Mouse (Mus musculus) gonadal fat pad, adult 2 months (tissue): ENCODE measurements around the gene Timm29. TPM values are rescaled to one million over a fixed set of nuclear protein-coding genes. Genes with fewer than 3 reads are reported as not detected.

ENCODE experiments used
- DNase-seq: peaks from one replicate; pipeline ENCODE4 v3.0.0-alpha.2; 2012; ENCODE audit warnings: low read depth
- polyA plus RNA-seq: library from polyadenylated mRNA; depleted of rRNA; stranded (reverse); fragments of >200 nt; gene quantifications from 2 replicates; pipeline ENCODE4 v1.2.3, GENCODE M21; 2012; rRNA removed

Gene Timm29
- polyA plus RNA-seq = 28.3 and 35.8 TPM in 2 replicates

DNA sequence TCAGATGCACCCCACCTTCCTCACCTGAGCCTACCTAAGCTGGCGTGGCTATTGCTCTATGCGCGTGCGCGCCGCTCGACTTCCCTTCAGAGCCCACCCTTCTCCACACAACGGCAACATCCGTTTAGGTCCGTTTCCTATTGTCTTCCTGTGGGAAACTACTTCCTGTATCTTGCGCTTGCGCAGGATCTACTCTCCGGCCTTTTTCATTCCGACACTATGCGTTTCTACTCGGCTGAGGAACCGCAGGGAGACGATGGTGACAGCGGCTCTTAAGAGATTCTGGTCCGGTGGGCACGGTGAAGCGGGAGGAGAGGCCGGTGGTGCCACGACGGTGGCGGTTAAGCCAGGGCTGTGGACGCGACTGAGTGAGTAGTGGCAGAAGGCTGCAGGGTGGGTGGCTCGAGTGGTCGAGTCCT lies at the start of gene Timm29, which contains the start of gene Yipf2:
TSS of gene Timm29 (plus strand) at position 20 of the 419 bp plus-strand sequence.
TSS of gene Yipf2 (minus strand) at position 126 of the 419 bp plus-strand sequence.
- DNase-seq = peak; percentile 87

DNA sequence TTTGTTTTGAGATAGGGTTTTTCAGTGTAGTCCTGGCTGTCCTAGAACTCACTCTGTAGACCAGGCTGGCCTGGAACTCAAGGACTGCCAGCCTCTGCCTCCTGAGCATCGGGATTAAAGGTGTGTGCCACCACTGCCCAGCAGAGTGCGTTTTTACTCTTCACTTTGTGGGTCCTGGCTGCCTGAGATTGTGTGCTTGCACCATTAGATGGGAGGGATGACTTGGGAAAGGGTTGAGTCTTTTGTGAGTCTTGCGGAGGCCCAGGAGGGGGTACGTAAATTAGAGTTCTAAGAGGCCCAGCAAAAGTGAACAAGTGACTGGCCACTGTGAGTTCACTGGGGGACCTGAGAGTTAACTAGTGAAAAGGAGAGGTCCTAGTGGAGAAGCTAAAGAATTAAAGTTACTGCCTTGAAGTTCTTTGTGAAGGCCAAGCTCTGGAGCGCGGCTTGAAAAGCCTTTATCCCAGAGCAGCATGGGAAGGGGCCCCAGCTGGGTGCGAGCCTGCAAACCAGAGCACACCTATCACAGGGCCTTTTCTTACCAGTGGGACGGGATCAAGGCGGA lies 47.1 kb upstream of the Timm29 start:
- DNase-seq = no peak

DNA sequence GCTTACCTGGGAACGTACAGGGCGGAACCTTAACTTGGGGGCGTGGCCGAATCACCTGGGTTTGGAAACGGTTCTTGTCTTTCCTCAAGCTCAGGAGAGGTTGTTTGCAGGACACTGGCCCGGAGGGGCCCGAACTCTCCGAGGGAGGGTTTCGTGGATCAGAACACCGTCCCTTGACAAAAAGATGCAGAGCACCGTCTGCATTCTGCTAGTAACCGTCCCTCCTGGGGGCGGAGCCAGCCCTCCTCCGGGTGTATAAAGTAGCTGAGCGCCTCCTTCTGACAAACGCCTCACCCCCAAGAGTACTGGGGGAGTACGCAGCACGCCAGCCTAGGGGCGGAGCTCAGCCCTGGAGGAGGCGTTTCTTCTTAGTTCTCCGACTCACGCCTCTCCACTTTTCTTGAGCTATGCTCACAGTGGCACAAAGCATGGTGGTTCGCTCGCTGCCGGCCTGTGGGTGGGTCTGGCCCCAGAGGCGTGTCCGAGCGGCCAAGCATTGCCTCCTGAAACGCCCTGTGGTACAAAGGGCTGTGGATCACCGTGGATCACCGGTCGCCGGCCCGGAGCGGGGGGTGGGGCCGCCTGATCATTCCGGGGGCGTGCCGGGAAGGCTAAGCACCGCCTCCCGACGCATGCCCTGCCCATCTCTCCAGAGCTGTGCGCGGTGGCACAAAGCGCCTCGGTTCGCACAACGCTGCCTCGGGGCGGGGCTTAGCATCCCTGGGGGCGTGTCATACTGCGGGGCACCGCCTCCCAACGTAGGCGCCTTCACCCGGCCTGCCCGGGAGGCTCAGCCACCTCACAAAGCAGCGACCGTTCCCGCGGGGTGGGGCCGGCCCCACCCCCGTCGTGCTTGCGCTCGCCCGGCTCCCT lies 46.4 kb upstream of the Timm29 start:
- peak; percentile 77 for DNase-seq

DNA sequence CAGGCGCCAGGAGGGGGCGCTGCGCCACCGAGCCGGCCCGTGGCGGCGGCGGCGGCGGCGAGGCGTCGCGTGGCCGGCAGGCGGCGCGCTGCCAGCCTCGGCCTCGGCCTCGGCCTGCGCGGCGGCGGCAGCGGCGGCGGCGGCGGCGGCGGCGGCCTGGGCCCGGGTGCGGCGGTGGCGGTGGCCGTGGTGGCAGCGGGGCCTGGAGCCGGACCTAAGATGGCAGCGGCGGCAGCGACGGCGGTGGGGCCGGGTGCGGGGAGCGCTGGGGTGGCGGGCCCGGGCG lies 45.8 kb upstream of the Timm29 start, which contains the start of gene Carm1:
TSS of gene Carm1 (plus strand) at position 106 of the 286 bp plus-strand sequence.
- DNase-seq = no peak

DNA sequence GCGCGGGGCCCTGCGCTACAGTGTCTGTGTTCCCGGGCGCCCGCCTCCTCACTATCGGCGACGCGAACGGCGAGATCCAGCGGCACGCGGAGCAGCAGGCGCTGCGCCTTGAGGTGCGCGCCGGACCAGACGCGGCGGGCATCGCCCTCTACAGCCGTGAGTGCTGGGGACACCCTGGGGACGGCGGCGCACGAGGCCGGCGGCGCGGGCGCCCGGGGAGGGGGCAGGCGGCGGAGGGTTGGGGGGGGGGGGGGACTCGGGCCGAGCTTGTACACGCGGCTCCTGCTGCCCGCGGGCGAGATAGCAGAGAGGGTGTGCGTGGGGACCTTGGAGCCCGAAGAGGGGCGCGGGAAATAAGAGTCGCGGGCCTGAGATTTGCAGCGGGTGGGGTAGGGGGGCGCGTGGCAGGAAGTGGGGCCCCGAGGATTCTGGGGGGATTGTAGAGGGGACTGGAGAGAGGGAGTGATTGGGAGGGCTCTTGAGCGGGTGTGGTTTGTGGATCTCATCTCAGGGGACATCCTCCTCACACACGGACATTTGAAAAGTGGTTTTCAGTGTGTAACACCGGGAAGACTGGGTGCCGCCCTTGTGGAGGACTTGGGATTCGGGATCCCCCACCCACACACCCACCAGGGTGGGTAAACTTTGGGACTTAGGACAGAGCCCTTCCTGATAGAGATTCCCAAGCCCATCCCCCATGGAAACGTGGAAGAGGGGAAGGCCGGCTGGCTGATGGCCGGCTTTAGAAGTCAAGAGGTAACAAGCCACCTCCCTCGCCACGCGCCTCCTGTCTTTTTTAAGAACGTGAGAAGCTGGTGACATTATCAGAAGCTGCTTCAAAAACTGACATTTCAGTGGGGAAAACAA lies 45.2 kb upstream of the Timm29 start:
- DNase-seq = no peak

DNA sequence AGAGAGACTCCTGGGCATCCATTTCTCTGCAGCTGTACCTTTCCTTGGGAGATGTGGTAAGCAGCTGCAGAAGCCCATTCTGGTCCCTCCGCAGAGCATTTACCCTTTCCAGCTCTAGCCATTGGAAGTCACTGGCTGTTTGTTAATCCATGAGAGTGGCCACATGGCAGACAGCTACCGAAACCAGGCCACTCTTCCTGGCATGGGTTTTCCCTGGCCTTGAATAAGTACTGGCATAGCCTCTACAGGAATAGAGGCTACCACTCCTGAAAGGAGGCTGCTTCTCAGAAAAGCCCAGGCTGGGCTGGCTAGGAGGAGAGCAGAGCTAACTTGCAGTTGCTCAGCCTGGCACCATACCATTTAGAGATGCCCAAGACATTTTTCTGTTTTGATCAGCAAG lies 41.5 kb upstream of the Timm29 start:
- no peak for DNase-seq

DNA sequence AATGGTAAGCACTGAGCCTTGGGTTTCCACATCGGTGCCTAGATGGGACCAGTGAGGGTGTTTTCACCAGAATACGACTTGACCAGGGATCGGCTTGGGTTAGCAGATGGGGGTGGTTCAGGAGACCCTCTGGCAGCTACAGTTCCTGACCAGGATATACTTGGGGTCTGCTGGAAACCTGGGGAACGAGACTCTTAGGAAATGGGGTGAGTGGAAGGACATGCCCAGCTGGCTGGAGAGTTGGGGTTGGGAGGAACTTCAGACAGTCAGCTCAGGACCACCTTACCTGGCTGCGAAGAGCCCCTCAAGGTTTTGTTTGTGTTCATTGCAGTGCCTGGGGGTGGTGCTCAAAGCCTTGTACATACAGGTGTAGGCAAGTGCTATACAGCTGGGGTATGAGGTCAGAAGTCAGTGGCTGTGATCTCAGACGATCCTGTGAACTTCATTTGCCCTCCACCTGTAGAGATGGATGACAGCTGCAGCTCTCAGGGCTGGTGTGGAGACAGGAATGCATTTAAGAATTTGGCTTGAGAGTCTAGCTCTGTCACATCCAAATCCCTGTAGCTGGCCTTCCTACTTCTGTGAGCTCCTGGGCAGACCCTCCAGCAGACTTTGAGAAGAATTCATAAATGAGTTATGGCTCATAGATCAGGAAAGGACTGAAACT lies 38.8 kb upstream of the Timm29 start:
- no peak for DNase-seq

DNA sequence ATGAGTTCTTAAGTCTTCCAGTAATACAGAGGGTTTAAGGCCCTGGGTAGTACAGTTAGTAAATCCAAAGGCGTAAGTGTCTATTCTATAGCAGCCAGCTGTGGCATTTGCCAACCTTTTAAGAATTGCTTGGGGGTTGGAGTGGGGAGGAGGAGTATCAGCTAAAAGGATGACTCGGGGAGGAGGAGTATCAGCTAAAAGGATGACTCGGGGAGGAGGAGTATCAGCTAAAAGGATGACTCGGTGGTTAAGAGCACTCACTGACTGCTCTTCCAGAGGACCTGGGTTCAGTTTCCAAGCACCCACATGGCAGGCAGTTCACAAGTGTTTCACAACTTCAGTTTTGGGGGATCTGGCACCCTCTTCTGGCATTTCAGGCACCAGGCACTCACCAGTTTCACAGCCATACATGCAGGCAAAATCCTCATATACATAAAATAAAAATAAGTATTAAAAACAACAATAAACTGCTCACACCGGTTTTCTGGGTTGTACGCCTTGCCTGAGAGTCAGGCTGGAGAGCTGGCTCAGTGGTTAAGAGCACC lies 37.3 kb upstream of the Timm29 start:
- DNase-seq = no peak

DNA sequence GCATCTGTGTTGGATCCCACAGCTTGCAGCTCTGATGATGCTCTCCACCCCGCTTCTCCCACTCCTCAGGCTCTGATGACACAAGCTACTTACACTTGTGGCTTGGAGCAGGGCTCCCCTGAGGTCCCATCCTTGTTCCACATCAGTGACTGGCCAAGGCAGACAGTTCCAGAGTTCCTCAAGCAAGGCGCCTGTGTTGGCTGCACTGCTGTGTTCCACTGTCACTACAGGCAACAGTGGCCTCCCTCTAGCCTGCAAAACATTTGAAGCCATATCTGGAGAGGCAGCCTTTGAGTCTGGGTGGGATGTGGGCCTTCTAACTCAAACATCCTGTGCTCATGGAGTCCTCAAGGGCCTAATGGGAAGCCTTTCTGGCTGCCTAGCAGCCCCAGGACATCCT lies 35.5 kb upstream of the Timm29 start:
- no peak for DNase-seq

DNA sequence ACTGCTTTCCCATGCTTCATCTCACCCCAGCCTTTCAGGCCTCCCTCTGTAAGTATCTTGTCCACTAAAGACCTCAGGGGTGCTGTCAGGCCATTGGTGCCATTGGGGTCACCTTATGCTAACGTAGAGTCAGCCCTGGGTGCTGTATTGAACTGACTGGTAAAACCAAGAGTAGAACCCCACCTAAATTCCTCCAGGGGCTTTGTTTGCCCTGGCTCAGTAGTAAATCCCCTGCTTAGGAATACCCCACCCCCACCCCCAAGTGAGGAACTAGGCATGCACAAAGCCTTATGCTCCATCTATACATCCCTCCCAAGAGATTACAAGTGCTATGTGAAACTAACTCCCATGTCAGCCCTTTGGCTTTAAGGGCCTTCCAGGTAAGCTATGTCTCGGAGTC lies 35.0 kb upstream of the Timm29 start:
- DNase-seq = no peak

DNA sequence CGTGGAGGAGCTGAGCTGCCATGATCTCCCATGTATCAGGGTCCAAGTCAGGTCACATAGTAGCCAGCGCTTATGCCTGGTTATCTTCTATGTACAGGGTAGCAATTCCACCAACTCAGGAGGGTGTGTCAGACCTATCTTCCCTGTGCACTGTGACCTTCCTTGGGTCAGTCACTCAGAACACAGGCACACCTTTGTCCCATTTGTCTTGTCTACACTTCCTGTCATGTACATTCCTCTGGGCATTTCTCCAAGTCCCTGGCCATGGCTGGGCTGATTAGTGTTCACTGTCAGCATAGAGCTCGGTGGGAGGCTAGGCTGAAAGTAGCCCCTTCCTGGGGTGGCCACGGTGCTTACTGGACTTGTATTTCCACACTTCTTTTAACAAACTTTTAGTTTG lies 34.2 kb upstream of the Timm29 start:
- DNase-seq = no peak

DNA sequence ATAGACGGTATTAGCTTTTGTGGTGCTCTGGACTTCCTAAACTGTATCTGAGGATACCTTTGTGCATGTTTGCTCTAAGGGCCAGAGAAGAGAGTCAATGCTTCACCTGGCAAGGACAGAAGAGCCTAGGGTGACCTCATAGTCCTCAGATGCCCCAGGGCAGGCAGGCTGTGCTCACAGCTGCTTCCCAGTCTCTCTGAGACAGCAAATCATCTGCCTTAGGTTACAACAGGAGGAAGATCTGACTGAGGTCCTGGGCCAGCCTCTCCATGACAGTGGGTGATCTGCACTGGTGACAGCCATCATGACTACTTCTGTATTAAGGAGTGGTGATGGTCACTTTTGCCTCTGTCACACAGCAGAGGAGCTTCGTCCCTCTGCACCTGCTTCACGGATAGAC lies 33.4 kb upstream of the Timm29 start:
- DNase-seq = no peak

DNA sequence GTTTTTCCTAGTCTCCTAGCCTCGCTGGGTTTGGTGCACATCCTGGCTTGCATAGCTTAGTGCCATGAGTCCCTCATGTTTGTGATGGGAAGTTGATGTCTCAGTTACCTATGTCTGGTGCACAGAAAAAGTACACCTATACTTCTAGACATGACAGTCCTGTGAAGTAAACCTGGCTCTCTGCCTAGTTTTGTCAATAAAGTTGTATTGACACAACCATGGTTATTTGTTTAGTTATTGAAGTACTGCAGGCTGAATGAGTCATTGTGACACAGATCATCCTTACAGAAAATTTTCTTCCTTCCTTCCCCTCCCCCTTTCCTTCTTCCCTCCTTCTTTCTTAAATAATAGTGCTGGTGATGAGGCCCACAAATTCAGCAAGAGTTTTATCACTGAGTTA lies 28.1 kb upstream of the Timm29 start:
- DNase-seq = no peak

DNA sequence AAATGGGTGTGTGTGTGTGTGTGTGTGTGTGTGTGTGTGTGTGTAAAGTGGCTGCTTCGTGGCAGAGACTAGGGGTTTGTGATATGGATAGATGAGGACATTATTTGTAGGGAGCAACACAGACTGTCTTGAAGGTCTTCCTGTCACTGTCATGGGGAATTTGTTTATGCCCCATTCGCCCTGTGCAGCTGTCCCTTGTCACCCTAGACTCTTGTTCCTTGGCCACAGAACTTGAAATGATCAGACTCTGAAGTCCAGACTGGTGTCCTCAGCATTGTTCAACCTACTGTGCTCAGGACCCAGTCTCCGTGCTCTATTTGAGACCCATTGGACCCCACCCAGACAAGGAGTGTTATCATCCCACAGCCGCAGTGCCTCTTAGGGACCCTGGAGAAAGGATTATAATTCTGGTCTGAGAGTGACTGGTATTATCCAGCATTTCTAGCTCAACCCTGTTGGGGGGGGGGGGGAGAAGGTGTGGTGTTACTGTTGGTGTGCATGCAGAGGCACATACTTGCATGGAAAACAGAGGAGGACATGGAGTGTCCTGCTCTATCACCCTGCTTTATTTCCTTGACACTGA lies 27.4 kb upstream of the Timm29 start:
- DNase-seq = no peak

DNA sequence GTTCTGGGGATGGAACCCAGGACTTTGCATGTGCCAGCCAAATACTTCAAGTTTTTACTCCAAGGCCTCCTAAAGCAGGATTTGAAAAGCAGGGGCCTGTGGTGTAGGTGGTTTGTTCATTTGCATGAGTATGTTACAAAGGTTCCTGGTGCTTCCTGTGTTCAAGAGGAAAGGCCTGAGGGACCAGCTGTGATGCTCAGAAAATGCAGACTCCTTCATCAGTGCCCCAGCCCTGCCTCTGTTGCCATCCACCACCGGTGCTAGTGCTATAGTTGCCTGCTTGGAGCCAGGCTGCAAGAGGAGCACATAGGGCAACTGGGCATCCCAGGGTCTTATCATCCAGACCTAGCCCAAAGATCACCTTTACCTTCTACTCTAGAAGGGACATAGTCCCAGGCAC lies 26.0 kb upstream of the Timm29 start:
- DNase-seq = no peak

DNA sequence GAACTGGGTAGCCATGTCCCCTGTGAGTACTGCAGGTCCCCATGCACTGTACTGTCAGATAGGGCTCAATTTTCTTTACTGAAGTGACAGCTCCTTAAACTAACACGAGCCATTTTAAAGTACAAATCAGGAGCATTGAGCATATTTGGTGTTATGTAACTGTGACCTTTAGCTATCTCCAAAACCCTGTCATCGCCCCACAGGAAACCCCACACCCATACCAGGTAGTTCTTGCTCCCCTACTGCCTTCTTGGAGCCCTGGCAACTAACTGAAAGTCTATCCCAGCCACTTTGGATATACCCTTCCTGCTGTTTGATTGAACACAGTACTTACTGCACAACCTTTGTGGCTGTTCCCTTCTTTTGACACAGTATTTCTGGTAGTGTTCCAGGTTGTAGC lies 25.5 kb upstream of the Timm29 start:
- no peak for DNase-seq

DNA sequence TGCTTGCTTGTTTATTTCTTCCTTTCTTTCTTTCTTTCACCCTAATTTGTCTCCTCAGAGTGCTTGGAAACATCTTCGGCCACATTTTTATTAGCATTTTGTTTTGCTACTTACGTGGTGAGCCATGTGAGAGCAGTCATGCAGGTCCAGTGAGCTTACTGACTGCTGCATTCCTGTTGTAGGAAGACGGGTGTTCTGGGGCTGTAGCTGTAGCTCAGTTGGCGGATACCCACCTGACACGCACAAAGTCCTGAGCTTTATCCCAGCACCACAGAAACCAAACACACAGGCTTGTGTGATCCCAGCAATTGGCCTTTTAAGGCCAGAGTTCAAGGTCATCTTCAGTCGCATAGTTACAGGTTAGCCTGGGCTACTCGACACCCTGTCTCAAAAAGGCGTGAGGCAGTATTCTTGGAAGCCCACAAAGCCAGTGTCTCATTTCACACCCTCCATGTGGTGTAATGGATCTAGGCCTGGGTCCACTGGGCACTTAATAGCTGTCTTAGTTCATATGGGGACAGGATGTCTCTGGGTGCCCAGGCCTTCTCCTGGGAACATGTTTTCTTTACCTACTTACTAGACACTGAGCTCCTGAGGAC lies 23.8 kb upstream of the Timm29 start:
- DNase-seq = no peak

DNA sequence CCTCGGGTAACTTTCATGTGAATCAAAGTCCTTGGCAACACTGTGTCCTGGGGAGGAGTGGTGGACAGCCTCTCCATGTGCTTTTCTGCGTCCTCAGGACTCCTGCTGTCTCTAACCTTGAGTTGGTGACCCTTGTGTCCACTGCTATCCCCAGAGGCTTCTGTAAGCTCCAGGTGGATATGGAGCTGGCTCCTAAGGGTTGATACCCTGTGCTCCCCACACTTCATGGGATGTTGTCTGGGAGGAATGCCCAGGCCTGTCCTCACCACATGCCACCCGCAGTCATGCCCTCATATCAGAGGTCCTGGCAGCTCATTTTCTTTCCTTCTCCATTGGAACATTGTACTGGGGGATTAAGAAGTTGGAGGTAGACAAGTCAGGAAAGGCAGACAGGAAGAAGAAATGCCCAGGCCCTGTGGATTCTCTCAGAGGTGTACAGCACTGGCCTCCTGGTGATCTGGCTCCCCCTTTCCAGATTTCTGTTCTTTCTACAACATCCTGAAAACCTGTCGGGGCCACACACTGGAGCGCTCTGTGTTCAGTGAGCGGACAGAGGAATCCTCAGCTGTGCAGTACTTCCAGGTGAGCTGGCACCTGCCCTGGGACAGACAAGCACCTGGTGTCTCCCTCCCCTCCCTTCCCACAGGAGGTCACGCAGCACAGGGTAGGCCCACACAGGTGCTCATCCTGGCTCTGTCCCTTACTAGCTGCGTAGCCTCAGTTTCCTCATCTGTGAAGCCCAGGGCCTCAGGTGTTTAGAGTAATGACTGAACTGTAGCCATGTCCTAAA lies 18.3 kb upstream of the Timm29 start:
- DNase-seq = no peak

DNA sequence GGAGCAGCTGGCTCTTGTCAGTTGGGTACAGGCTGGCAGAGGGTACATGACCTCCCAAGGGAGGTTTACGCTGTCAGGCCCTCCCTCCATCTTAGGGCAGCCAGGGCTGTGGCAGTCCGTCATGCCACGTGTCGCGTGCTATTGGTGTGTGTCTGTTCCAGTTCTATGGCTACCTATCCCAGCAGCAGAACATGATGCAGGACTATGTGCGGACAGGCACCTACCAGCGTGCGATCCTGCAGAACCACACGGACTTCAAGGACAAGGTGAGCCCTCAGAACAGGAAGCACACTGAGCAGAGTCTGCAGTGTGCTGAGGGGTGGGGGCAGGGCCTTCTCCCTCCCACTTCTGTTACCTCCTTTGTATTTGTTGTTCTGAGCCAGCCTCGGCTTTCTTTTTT lies 17.3 kb upstream of the Timm29 start:
- DNase-seq = no peak

DNA sequence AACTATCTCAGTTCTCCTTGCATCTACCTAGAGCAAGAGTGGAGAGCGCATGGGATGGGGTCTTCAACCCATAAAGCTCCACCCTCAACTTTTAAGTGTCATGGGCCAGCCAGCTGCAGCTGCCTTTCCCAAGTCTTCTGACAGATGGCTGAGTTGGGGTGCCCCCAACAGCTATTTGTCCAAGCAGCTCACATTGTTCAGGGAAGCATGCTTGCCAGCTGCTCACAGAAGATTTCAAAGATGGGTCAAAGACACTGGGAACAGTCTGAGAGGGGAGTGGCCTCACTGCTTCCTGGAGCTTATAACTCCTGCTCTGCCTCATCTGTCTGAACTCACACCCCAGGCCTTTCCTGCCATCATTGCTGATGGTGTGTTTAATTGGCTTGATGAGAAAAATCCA lies 16.2 kb upstream of the Timm29 start:
- DNase-seq = no peak
